In genomic region chr3:108297050-108297419, GRCm38 (mm10) we compare ENCODE assay signal across 8 mouse cellular contexts. TPM values are rescaled to one million over a fixed set of nuclear protein-coding genes. Genes with fewer than 3 reads are reported as not detected.
DNase-seq lines count a peak whose midpoint lies in the region; ATAC-seq and TF ChIP-seq lines count a peak whose summit lies in the region.
"Had no signal": no experiment of that assay in that cellular context is flagged by ENCODE, and none has a peak within 500 bp of the region (broad histone marks: within the 10 kb centered on the region; RNA-seq: fewer than 3 reads in every experiment).

No protein-coding gene starts in this region.

- no peak for DNase-seq in lung, adult 2 months
- DNase-seq in limb, embryonic 14.5 days (ENCODE audit: low spot score): no peak
- no peak for DNase-seq in spleen, adult 18-20 months
- no peak for DNase-seq in left cerebral cortex, adult 11 months (ENCODE audit: low spot score)

- no peaks in the 10 kb centered on the region for H3K36me3 ChIP-seq in lung, embryonic 15.5 days
- H3K36me3 ChIP-seq in forebrain, embryonic 12.5 days (replicated peaks): no peaks in the 10 kb centered on the region
- no peaks in the 10 kb centered on the region for H3K36me3 ChIP-seq in limb, embryonic 14.5 days (ENCODE audit: control insufficient read depth, insufficient read depth, low read length)
- H3K36me3 ChIP-seq in stomach, embryonic 14.5 days (ENCODE audit: control insufficient read depth, insufficient read depth, low read length): no peaks in the 10 kb centered on the region

- peaks cover 52% of the 10 kb centered on the region for H3K4me1 ChIP-seq in lung, embryonic 15.5 days
- H3K4me1 ChIP-seq in lung, adult 2 months (ENCODE audit: control insufficient read depth, insufficient read depth, low read length): peaks cover 37% of the 10 kb centered on the region
- peaks cover 44% of the 10 kb centered on the region for H3K4me1 ChIP-seq in forebrain, embryonic 12.5 days
- peaks cover 36% of the 10 kb centered on the region for H3K4me1 ChIP-seq in limb, embryonic 14.5 days (ENCODE audit: control insufficient read depth, insufficient read depth, low read length)
- H3K4me1 ChIP-seq in stomach, embryonic 14.5 days (ENCODE audit: control insufficient read depth, insufficient read depth, low read length): peaks cover 35% of the 10 kb centered on the region

- H3K4me2 ChIP-seq in lung, embryonic 15.5 days: no peak overlapping the region
- no peak overlapping the region for H3K4me2 ChIP-seq in forebrain, embryonic 12.5 days
- no peak overlapping the region for H3K4me2 ChIP-seq in limb, embryonic 14.5 days (replicated peaks; ENCODE audit: low read depth, low read length, severe bottlenecking)
- 0 out of 2 replicates have a peak overlapping the region, but pooled peaks have one; percentile 2 for H3K4me2 ChIP-seq in stomach, embryonic 14.5 days (replicated peaks; ENCODE audit: low read depth, low read length)

- no peak for TF ChIP-seq CTCF in lung, adult 2 months (IDR thresholded peaks at IDR 0.05; ENCODE audit: insufficient read depth, low read length)

- H3K27me3 ChIP-seq in lung, embryonic 15.5 days: no peaks in the 10 kb centered on the region
- no peaks in the 10 kb centered on the region for H3K27me3 ChIP-seq in forebrain, embryonic 12.5 days
- H3K27me3 ChIP-seq in limb, embryonic 14.5 days (ENCODE audit: control insufficient read depth, insufficient read depth, low read length): no peaks in the 10 kb centered on the region
- H3K27me3 ChIP-seq in stomach, embryonic 14.5 days (ENCODE audit: control insufficient read depth, insufficient read depth, low read length): no peaks in the 10 kb centered on the region

- no peak overlapping the region for H3K4me3 ChIP-seq in lung, embryonic 15.5 days
- H3K4me3 ChIP-seq in lung, adult 2 months (replicated peaks; ENCODE audit: extremely low read depth, low read depth, low read length): no peak overlapping the region
- no peak overlapping the region for H3K4me3 ChIP-seq in forebrain, embryonic 12.5 days (replicated peaks)
- no peak overlapping the region for H3K4me3 ChIP-seq in limb, embryonic 14.5 days (replicated peaks; ENCODE audit: low read length)
- no peak overlapping the region for H3K4me3 ChIP-seq in stomach, embryonic 14.5 days (ENCODE audit: low read depth, low read length)

- no peaks in the 10 kb centered on the region for H3K9me3 ChIP-seq in lung, embryonic 15.5 days
- H3K9me3 ChIP-seq in forebrain, embryonic 12.5 days: no peaks in the 10 kb centered on the region
- H3K9me3 ChIP-seq in limb, embryonic 14.5 days (ENCODE audit: control insufficient read depth, low read length): no peaks in the 10 kb centered on the region
- H3K9me3 ChIP-seq in stomach, embryonic 14.5 days (ENCODE audit: control insufficient read depth, low read depth, low read length): no peaks in the 10 kb centered on the region

- peak overlapping the region; percentile 82 for H3K27ac ChIP-seq in lung, embryonic 15.5 days
- H3K27ac ChIP-seq in forebrain, embryonic 12.5 days: peak overlapping the region; percentile 42; the same call in 1 of the 2 replicates
- 0 out of 2 replicates have a peak overlapping the region, but pooled peaks have one; percentile 26 for H3K27ac ChIP-seq in limb, embryonic 14.5 days (replicated peaks; ENCODE audit: low read depth, low read length)
- peak overlapping the region; percentile 62; the same call in 1 of the 2 replicates for H3K27ac ChIP-seq in stomach, embryonic 14.5 days (ENCODE audit: low read length)

- no peak; the same call in 1 of the 2 replicates for ATAC-seq in lung, embryonic 15.5 days (ENCODE audit: borderline replicate concordance, extremely low read depth, low FRiP score, low TSS enrichment)
- ATAC-seq in forebrain, embryonic 12.5 days (ENCODE audit: low FRiP score): no peak
- ATAC-seq in limb, embryonic 14.5 days (ENCODE audit: low FRiP score, low read depth): no peak
- ATAC-seq in stomach, embryonic 14.5 days (ENCODE audit: insufficient number of reproducible peaks, insufficient read depth, low FRiP score, low read depth): no peak
- ATAC-seq: activated CD4-positive, CD25-positive, alpha-beta regulatory T cell, adult 4 months had no signal

- no peak for TF ChIP-seq POLR2A in lung, adult 2 months (IDR thresholded peaks at IDR 0.05; ENCODE audit: borderline replicate concordance, extremely low read depth, low read depth, low read length)
- TF ChIP-seq POLR2A in limb, embryonic 14.5 days (IDR thresholded peaks at IDR 0.05; ENCODE audit: borderline replicate concordance, extremely low read depth, insufficient read depth, insufficient read length): no peak

- no peak overlapping the region for H3K9ac ChIP-seq in lung, embryonic 15.5 days
- H3K9ac ChIP-seq in forebrain, embryonic 12.5 days: no peak overlapping the region
- no peak overlapping the region for H3K9ac ChIP-seq in limb, embryonic 14.5 days (ENCODE audit: low read depth, low read length, severe bottlenecking)
- H3K9ac ChIP-seq in stomach, embryonic 14.5 days (replicated peaks; ENCODE audit: low read depth, low read length): no peak overlapping the region

- WGBS in lung, embryonic 15.5 days: 60% methylated on average over 7 of the region's 7 CpGs
- 58% methylated on average over 7 of the region's 7 CpGs for WGBS in lung, adult 2 months
- WGBS in forebrain, embryonic 12.5 days: 74% methylated on average over 7 of the region's 7 CpGs
- 77% methylated on average over 7 of the region's 7 CpGs for WGBS in limb, embryonic 14.5 days
- 63% methylated on average over 7 of the region's 7 CpGs for WGBS in stomach, embryonic 14.5 days

RNA-seq across cellular contexts. Expression of gene Sort1, which starts 13.2 kb away (rescaled TPM):
- polyA plus RNA-seq in lung, embryonic 15.5 days (2015; fragmentation: Nextera tagmentation; extraction: Ambion mirVana): 24.8 and 28.0 TPM in 2 replicates
- polyA plus RNA-seq in lung, adult 2 months (2012; rRNA removed): 104 and 141 TPM in 2 replicates
- polyA plus RNA-seq in forebrain, embryonic 12.5 days (2016; fragmentation: Nextera tagmentation; extraction: Ambion mirVana): 23.3 and 30.8 TPM in 2 replicates
- polyA plus RNA-seq in limb, embryonic 14.5 days (2012; rRNA removed): 30.4 and 35.6 TPM in 2 replicates
- polyA plus RNA-seq in limb, embryonic 14.5 days (2014; fragmentation: Nextera tagmentation; extraction: Ambion mirVana): 17.9 and 19.1 TPM in 2 replicates
- 12.3 and 12.9 TPM in 2 replicates for polyA plus RNA-seq in stomach, embryonic 14.5 days (2014; fragmentation: Nextera tagmentation; extraction: Ambion mirVana)

RNA-seq across cellular contexts. Expression of gene Psma5, which starts 40.3 kb away (rescaled TPM):
- 289 and 312 TPM in 2 replicates for polyA plus RNA-seq in lung, embryonic 15.5 days (2015; fragmentation: Nextera tagmentation; extraction: Ambion mirVana)
- polyA plus RNA-seq in lung, adult 2 months (2012; rRNA removed): 22.6 and 37.4 TPM in 2 replicates
- 229 and 241 TPM in 2 replicates for polyA plus RNA-seq in forebrain, embryonic 12.5 days (2016; fragmentation: Nextera tagmentation; extraction: Ambion mirVana)
- 148 and 177 TPM in 2 replicates for polyA plus RNA-seq in limb, embryonic 14.5 days (2012; rRNA removed)
- polyA plus RNA-seq in limb, embryonic 14.5 days (2014; fragmentation: Nextera tagmentation; extraction: Ambion mirVana): 301 and 312 TPM in 2 replicates
- polyA plus RNA-seq in stomach, embryonic 14.5 days (2014; fragmentation: Nextera tagmentation; extraction: Ambion mirVana): 280 and 294 TPM in 2 replicates

Comparison
In these comparisons a context has a peak if more than half of its experiments do, and no peak if none do; other contexts are left out.
1. H3K27ac ChIP-seq: peak in every context shown above with its lines; median percentile 82 in lung, embryonic 15.5 days; 62 in stomach, embryonic 14.5 days; 42 in forebrain, embryonic 12.5 days; 26 in limb, embryonic 14.5 days.